9 mouse cellular contexts compared by ENCODE assay signal in the genomic region with DNA sequence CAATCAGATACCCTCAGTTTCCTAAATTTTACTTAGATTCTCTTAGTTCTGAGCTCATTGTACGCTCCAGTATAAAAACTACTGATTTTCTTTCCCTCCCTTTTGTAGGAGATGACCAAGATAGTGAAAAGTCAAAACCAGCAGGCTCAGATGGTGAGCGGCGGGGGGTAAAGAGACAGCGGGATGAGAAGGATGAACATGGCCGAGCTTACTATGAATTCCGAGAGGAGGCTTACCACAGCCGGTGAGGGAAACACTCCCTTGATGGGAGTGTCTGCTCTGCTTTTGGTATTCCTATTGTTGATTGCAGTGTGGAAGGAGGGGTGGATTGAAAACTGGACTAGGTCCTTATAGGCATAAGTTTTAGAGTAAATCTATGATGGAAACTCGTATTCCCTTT. TPM values are rescaled to one million over a fixed set of nuclear protein-coding genes. Genes with fewer than 3 reads are reported as not detected.
DNase-seq lines count a peak whose midpoint lies in the region; ATAC-seq lines count a peak whose summit lies in the region.
"Had no signal": no experiment of that assay in that cellular context is flagged by ENCODE, and none has a peak within 500 bp of the region (broad histone marks: within the 10 kb centered on the region; RNA-seq: fewer than 3 reads in every experiment).

No protein-coding gene starts in this region.

- no peak for ATAC-seq in lung, embryonic 16.5 days (ENCODE audit: low read depth)
- no peak for ATAC-seq in embryonic facial prominence, embryonic 14.5 days (ENCODE audit: low read depth)
- no peak for ATAC-seq in limb, embryonic 12.5 days (ENCODE audit: insufficient number of reproducible peaks, insufficient read depth, low FRiP score, low TSS enrichment, low read depth)
- ATAC-seq in stomach, embryonic 16.5 days (ENCODE audit: insufficient read depth, low FRiP score): no peak

- DNase-seq in lung, postnatal 36 days: no peak
- DNase-seq in embryonic facial prominence, embryonic 14.5 days (ENCODE audit: low spot score): no peak
- DNase-seq in left cerebral cortex, postnatal 14 days (ENCODE audit: low spot score in 2 of 2): no peak
- no peak for DNase-seq in layer of hippocampus, adult 8-10 months (ENCODE audit: low spot score in 2 of 2)
- DNase-seq: lung, adult 18-20 months had no signal

- H3K4me1 ChIP-seq in lung, embryonic 16.5 days (replicated peaks; ENCODE audit: control insufficient read depth, insufficient read depth, low read length): peaks cover 17% of the 10 kb centered on the region
- H3K4me1 ChIP-seq in embryonic facial prominence, embryonic 14.5 days (ENCODE audit: control insufficient read depth, insufficient read depth, low read length): peaks cover 16% of the 10 kb centered on the region
- peaks cover 26% of the 10 kb centered on the region for H3K4me1 ChIP-seq in limb, embryonic 12.5 days (replicated peaks)
- peaks cover 17% of the 10 kb centered on the region for H3K4me1 ChIP-seq in stomach, embryonic 16.5 days (ENCODE audit: control insufficient read depth, insufficient read depth, low read length)

- peak overlapping the region; percentile 13; the same call in 1 of the 2 replicates for H3K4me3 ChIP-seq in lung, embryonic 16.5 days (ENCODE audit: low read length)
- H3K4me3 ChIP-seq in embryonic facial prominence, embryonic 14.5 days (ENCODE audit: low read depth, low read length): peak overlapping the region; percentile 97
- H3K4me3 ChIP-seq in limb, embryonic 12.5 days (replicated peaks): peak overlapping the region; percentile 100
- peak overlapping the region; percentile 100 for H3K4me3 ChIP-seq in stomach, embryonic 16.5 days (replicated peaks; ENCODE audit: low read length)

- H3K27ac ChIP-seq in lung, embryonic 16.5 days (ENCODE audit: low read length): no peak overlapping the region
- H3K27ac ChIP-seq in embryonic facial prominence, embryonic 14.5 days (replicated peaks; ENCODE audit: low read depth, low read length): no peak overlapping the region
- H3K27ac ChIP-seq in limb, embryonic 12.5 days: no peak overlapping the region
- H3K27ac ChIP-seq in stomach, embryonic 16.5 days (ENCODE audit: low read length): no peak overlapping the region

- no peaks in the 10 kb centered on the region for H3K9me3 ChIP-seq in lung, embryonic 16.5 days (ENCODE audit: control insufficient read depth, low read length)
- H3K9me3 ChIP-seq in embryonic facial prominence, embryonic 14.5 days (ENCODE audit: control insufficient read depth, low read length): no peaks in the 10 kb centered on the region
- H3K9me3 ChIP-seq in limb, embryonic 12.5 days: no peaks in the 10 kb centered on the region
- no peaks in the 10 kb centered on the region for H3K9me3 ChIP-seq in stomach, embryonic 16.5 days (replicated peaks; ENCODE audit: control insufficient read depth, low read length)

- 63% methylated on average over 8 of the region's 8 CpGs for WGBS in lung, embryonic 16.5 days
- WGBS in embryonic facial prominence, embryonic 14.5 days: 76% methylated on average over 8 of the region's 8 CpGs
- WGBS in limb, embryonic 12.5 days: 87% methylated on average over 8 of the region's 8 CpGs
- 69% methylated on average over 8 of the region's 8 CpGs for WGBS in stomach, embryonic 16.5 days

- no peaks in the 10 kb centered on the region for H3K27me3 ChIP-seq in lung, embryonic 16.5 days (ENCODE audit: control insufficient read depth, insufficient read depth, low read depth, low read length)
- H3K27me3 ChIP-seq in embryonic facial prominence, embryonic 14.5 days (replicated peaks; ENCODE audit: control insufficient read depth, insufficient read depth, low read length): no peaks in the 10 kb centered on the region
- H3K27me3 ChIP-seq in limb, embryonic 12.5 days: no peaks in the 10 kb centered on the region
- no peaks in the 10 kb centered on the region for H3K27me3 ChIP-seq in stomach, embryonic 16.5 days (ENCODE audit: control insufficient read depth, insufficient read depth, low read length)

- intact Hi-C loops in left cerebral cortex, postnatal 14 days (cut with DNase I): loop anchor here (5.0 kb wide), 1 partner anchor 75 kb away; no protein-coding TSS in a partner anchor

- H3K4me2 ChIP-seq in lung, embryonic 16.5 days (ENCODE audit: low read depth, low read length): peak overlapping the region; percentile 90
- peak overlapping the region; percentile 92 for H3K4me2 ChIP-seq in embryonic facial prominence, embryonic 14.5 days (ENCODE audit: low read depth, low read length)
- peak overlapping the region; percentile 99 for H3K4me2 ChIP-seq in limb, embryonic 12.5 days
- H3K4me2 ChIP-seq in stomach, embryonic 16.5 days (ENCODE audit: low read depth, low read length): peak overlapping the region; percentile 89

- no peak overlapping the region for H3K9ac ChIP-seq in lung, embryonic 16.5 days (ENCODE audit: low read length)
- H3K9ac ChIP-seq in embryonic facial prominence, embryonic 14.5 days (ENCODE audit: low read depth, low read length): 0 out of 2 replicates have a peak overlapping the region, but pooled peaks have one; percentile 96
- 0 out of 2 replicates have a peak overlapping the region, but pooled peaks have one; percentile 0 for H3K9ac ChIP-seq in limb, embryonic 12.5 days (replicated peaks)
- H3K9ac ChIP-seq in stomach, embryonic 16.5 days (ENCODE audit: low read length): peak overlapping the region; percentile 51

- H3K36me3 ChIP-seq in lung, embryonic 16.5 days (ENCODE audit: control insufficient read depth, insufficient read depth, low read length): peaks cover 42% of the 10 kb centered on the region
- H3K36me3 ChIP-seq in embryonic facial prominence, embryonic 14.5 days (ENCODE audit: control insufficient read depth, insufficient read depth, low read length): peaks cover 51% of the 10 kb centered on the region
- H3K36me3 ChIP-seq in limb, embryonic 12.5 days: peaks cover 50% of the 10 kb centered on the region
- H3K36me3 ChIP-seq in stomach, embryonic 16.5 days (ENCODE audit: control insufficient read depth, insufficient read depth, low read length): peaks cover 26% of the 10 kb centered on the region

RNA-seq across cellular contexts. Expression of gene Hnrnpul2, which starts 2.9 kb away (rescaled TPM):
- polyA plus RNA-seq in lung, embryonic 16.5 days (2015; fragmentation: Nextera tagmentation; extraction: Ambion mirVana): 4.4 and 5.0 TPM in 2 replicates
- polyA plus RNA-seq in embryonic facial prominence, embryonic 14.5 days (2014; fragmentation: Nextera tagmentation; extraction: Ambion mirVana): 7.8 and 9.2 TPM in 2 replicates
- polyA plus RNA-seq in limb, embryonic 12.5 days (2016; fragmentation: Nextera tagmentation; extraction: Ambion mirVana): 6.0 and 6.7 TPM in 2 replicates
- polyA plus RNA-seq in stomach, embryonic 16.5 days (2015; fragmentation: Nextera tagmentation; extraction: Ambion mirVana): 4.5 and 4.7 TPM in 2 replicates
- 10 to 100 TPM; 92.3 to 95.8 TPM for total RNA-seq in left cerebral cortex, postnatal 14 days (2021)
- total RNA-seq in layer of hippocampus, adult 8-10 months (2022): 100 to 1,000 TPM; 113 to 126 (median 120) TPM

RNA-seq across cellular contexts. Expression of gene Ttc9c, which starts 3.6 kb away (rescaled TPM):
- 55.2 and 56.5 TPM in 2 replicates for polyA plus RNA-seq in lung, embryonic 16.5 days (2015; fragmentation: Nextera tagmentation; extraction: Ambion mirVana)
- polyA plus RNA-seq in embryonic facial prominence, embryonic 14.5 days (2014; fragmentation: Nextera tagmentation; extraction: Ambion mirVana): 38.4 and 40.8 TPM in 2 replicates
- polyA plus RNA-seq in limb, embryonic 12.5 days (2016; fragmentation: Nextera tagmentation; extraction: Ambion mirVana): 70.3 and 77.2 TPM in 2 replicates
- polyA plus RNA-seq in stomach, embryonic 16.5 days (2015; fragmentation: Nextera tagmentation; extraction: Ambion mirVana): 45.3 and 46.3 TPM in 2 replicates
- 10 to 100 TPM; 28.2 to 30.5 TPM for total RNA-seq in left cerebral cortex, postnatal 14 days (2021)
- total RNA-seq in layer of hippocampus, adult 8-10 months (2022): 10 to 100 TPM; 36.4 to 45.1 (median 40.1) TPM

RNA-seq across cellular contexts. Expression of gene AC129217.1, which starts 6.9 kb away (rescaled TPM):
- polyA plus RNA-seq in lung, embryonic 16.5 days (2015; fragmentation: Nextera tagmentation; extraction: Ambion mirVana): not detected in 2 replicates
- not detected in 2 replicates for polyA plus RNA-seq in embryonic facial prominence, embryonic 14.5 days (2014; fragmentation: Nextera tagmentation; extraction: Ambion mirVana)
- polyA plus RNA-seq in limb, embryonic 12.5 days (2016; fragmentation: Nextera tagmentation; extraction: Ambion mirVana): not detected in 2 replicates
- not detected in 2 replicates for polyA plus RNA-seq in stomach, embryonic 16.5 days (2015; fragmentation: Nextera tagmentation; extraction: Ambion mirVana)
- not detected for total RNA-seq in left cerebral cortex, postnatal 14 days (2021)
- not detected for total RNA-seq in layer of hippocampus, adult 8-10 months (2022)
- polyA plus RNA-seq: brain, embryonic 14.5 days had no signal

RNA-seq across cellular contexts. Expression of gene Bscl2, which starts 14.6 kb away (rescaled TPM):
- 54.1 and 54.6 TPM in 2 replicates for polyA plus RNA-seq in lung, embryonic 16.5 days (2015; fragmentation: Nextera tagmentation; extraction: Ambion mirVana)
- polyA plus RNA-seq in embryonic facial prominence, embryonic 14.5 days (2014; fragmentation: Nextera tagmentation; extraction: Ambion mirVana): 44.9 and 47.3 TPM in 2 replicates
- polyA plus RNA-seq in limb, embryonic 12.5 days (2016; fragmentation: Nextera tagmentation; extraction: Ambion mirVana): 43.1 and 43.2 TPM in 2 replicates
- 54.1 and 63.3 TPM in 2 replicates for polyA plus RNA-seq in stomach, embryonic 16.5 days (2015; fragmentation: Nextera tagmentation; extraction: Ambion mirVana)
- 100 to 1,000 TPM; 111 to 117 TPM for total RNA-seq in left cerebral cortex, postnatal 14 days (2021)
- 100 to 1,000 TPM in 3 of 4 experiments, 10 to 100 TPM in 1; 98.1 to 115 (median 106) TPM for total RNA-seq in layer of hippocampus, adult 8-10 months (2022)

RNA-seq across cellular contexts. Expression of gene Gng3, which starts 16.3 kb away (rescaled TPM):
- 2.8 and 3.3 TPM in 2 replicates for polyA plus RNA-seq in lung, embryonic 16.5 days (2015; fragmentation: Nextera tagmentation; extraction: Ambion mirVana)
- 22.2 and 24.6 TPM in 2 replicates for polyA plus RNA-seq in embryonic facial prominence, embryonic 14.5 days (2014; fragmentation: Nextera tagmentation; extraction: Ambion mirVana)
- 10.7 and 12.0 TPM in 2 replicates for polyA plus RNA-seq in limb, embryonic 12.5 days (2016; fragmentation: Nextera tagmentation; extraction: Ambion mirVana)
- 10.4 and 10.7 TPM in 2 replicates for polyA plus RNA-seq in stomach, embryonic 16.5 days (2015; fragmentation: Nextera tagmentation; extraction: Ambion mirVana)
- total RNA-seq in left cerebral cortex, postnatal 14 days (2021): 100 to 1,000 TPM; 268 to 295 TPM
- 100 to 1,000 TPM; 125 to 148 (median 143) TPM for total RNA-seq in layer of hippocampus, adult 8-10 months (2022)

Comparison
In these comparisons a context has a peak if more than half of its experiments do, and no peak if none do; other contexts are left out.
1. H3K4me3 ChIP-seq: peak in every context shown above with its lines; median percentile 100 in limb, embryonic 12.5 days; 100 in stomach, embryonic 16.5 days; 97 in embryonic facial prominence, embryonic 14.5 days; 13 in lung, embryonic 16.5 days.